Mouse (Mus musculus): Measurements from ENCODE around the gene Kcnk1. TPM values are rescaled to one million over a fixed set of nuclear protein-coding genes. Genes with fewer than 3 reads are reported as not detected.

Kcnk1 gene
- polyA plus RNA-seq, 1 experiment from 2014 or later: 46.6 TPM

GRCm38 (mm10) chr8:125971336-125971735 is 23.6 kb upstream of the Kcnk1 start:
- WGBS: 30% methylated on average over 3 of the region's 3 CpGs
- Histone ChIP-seq H3K36me3 (no peaks in the 10 kb centered on the region), H3K27ac (no peak overlapping the region), H3K4me1 (replicated peaks) (no peaks in the 10 kb centered on the region), H3K4me3 (replicated peaks) (no peak overlapping the region), H3K4me2 (replicated peaks) (no peak overlapping the region), H3K9me3 (no peaks in the 10 kb centered on the region), H3K9ac (no peak overlapping the region), H3K27me3 (replicated peaks) (no peaks in the 10 kb centered on the region)
- ATAC-seq: no peak

DNA sequence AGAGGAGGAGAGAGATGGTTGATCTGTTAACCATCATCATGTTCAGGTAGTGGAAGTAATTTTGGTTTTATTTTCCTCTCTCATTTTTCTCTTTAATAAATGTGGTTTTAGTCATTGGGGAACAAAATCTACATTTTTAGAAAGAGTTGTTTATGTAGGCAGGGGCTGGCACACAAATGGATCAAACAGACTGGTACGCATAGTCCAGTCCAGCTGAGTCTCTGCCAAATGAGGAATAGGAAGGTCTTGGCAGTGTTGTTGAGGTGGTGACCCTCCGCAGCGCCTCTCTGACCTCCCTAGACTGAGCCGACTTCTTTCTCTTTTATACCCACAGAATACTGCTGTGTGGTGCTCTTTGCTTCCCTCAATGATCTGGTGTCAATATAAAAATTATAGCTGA is 19.0 kb upstream of the Kcnk1 start:
- H3K4me2 ChIP-seq (replicated peaks): no peak overlapping the region
- WGBS: 84% methylated on average over 4 of the region's 4 CpGs
- H3K4me1 ChIP-seq (replicated peaks): no peaks in the 10 kb centered on the region
- H3K27ac ChIP-seq: no peak overlapping the region
- H3K27me3 ChIP-seq (replicated peaks): no peaks in the 10 kb centered on the region
- ATAC-seq: no peak
- no peaks in the 10 kb centered on the region for H3K9me3 ChIP-seq
- H3K9ac ChIP-seq: no peak overlapping the region
- no peaks in the 10 kb centered on the region for H3K36me3 ChIP-seq
- H3K4me3 ChIP-seq (replicated peaks): no peak overlapping the region

DNA sequence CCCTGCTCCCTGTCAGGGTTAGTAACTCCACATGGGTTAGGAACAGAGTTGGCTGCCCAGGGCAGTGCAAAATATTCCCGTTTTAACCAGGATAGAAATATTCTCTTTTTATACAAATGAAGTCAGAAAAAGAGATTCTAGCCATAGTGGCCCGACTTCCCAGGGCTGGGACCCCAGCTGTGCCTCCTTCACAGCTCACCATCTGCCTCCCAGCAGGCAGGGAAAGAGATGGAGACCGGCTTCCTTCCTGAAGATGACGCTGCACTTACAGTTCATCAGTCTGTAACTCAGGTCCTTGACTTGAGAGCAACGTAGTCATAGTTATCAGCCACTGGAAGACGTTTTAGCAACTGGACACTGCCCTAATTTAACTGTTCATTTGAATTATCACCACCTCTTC is 14.1 kb upstream of the Kcnk1 start:
- Histone ChIP-seq H3K4me2 (replicated peaks) (no peak overlapping the region), H3K9me3 (no peaks in the 10 kb centered on the region), H3K27me3 (replicated peaks) (no peaks in the 10 kb centered on the region), H3K4me3 (replicated peaks) (no peak overlapping the region), H3K9ac (no peak overlapping the region), H3K36me3 (no peaks in the 10 kb centered on the region), H3K4me1 (replicated peaks) (no peaks in the 10 kb centered on the region), H3K27ac (no peak overlapping the region)
- WGBS: 33% methylated on average over 6 of the region's 6 CpGs
- no peak for ATAC-seq

DNA sequence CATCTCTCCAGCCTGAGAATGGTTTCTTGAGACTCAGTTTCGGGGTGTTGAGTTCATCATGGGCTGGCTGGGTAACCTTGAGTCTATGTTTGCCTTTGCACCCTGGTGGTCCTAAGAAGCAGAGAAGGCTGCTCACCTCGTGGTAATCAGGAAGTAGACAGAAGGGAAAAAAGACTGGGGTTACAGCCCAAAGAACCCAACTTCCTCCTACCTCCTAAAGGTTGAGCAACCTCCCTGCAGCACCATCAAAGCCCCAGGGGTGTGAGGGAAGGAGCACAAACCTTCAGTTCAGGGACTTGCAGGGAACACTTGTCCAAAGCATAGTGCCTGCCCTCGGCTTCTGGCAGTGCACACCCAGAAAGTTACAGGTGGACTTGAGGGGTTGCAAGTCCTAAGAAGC is 11.5 kb upstream of the Kcnk1 start:
- no peak overlapping the region for H3K27ac ChIP-seq
- no peaks in the 10 kb centered on the region for H3K27me3 ChIP-seq (replicated peaks)
- H3K4me2 ChIP-seq (replicated peaks): no peak overlapping the region
- no peaks in the 10 kb centered on the region for H3K4me1 ChIP-seq (replicated peaks)
- no peak overlapping the region for H3K4me3 ChIP-seq (replicated peaks)
- 64% methylated on average over 3 of the region's 3 CpGs for WGBS
- no peaks in the 10 kb centered on the region for H3K9me3 ChIP-seq
- no peak overlapping the region for H3K9ac ChIP-seq
- ATAC-seq: no peak
- H3K36me3 ChIP-seq: no peaks in the 10 kb centered on the region

DNA sequence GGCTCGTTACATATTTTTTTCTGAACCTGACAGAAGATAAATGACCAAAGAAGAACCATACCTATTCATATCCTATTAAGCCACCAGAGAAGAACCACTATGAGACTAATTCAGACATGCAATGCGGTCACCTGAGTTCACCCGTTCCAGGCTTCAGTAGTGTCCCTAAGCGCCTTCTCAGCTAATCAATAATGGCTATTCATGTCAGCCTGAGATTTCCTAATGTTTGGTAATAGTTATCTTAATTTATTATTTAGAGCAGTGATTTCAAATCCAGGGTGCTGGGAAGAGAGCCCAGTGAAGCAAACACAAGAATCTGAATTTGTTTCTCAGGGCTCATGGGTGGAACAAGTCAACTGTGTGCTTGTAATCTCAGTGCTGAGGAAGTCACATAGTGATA is 10.8 kb upstream of the Kcnk1 start:
- Histone ChIP-seq H3K4me3 (replicated peaks) (no peak overlapping the region), H3K36me3 (no peaks in the 10 kb centered on the region), H3K4me2 (replicated peaks) (no peak overlapping the region), H3K27me3 (replicated peaks) (no peaks in the 10 kb centered on the region), H3K27ac (no peak overlapping the region), H3K4me1 (replicated peaks) (no peaks in the 10 kb centered on the region), H3K9ac (no peak overlapping the region), H3K9me3 (no peaks in the 10 kb centered on the region)
- no peak for ATAC-seq
- WGBS: 82% methylated on average over 4 of the region's 4 CpGs

- ATAC-seq: no peak
- WGBS: 94% methylated on average over 2 of the region's 2 CpGs
Measured at GRCm38 (mm10) chr8:125985364-125985763, 9.6 kb upstream of the Kcnk1 start.

GRCm38 (mm10) chr8:125986999-125987589 is 7.9 kb upstream of the Kcnk1 start:
- no peaks in the 10 kb centered on the region for H3K4me1 ChIP-seq (replicated peaks)

More at GRCm38 (mm10) chr8:125985364-125985763, 9.6 kb upstream of the Kcnk1 start:
- H3K9ac ChIP-seq: no peak overlapping the region
- H3K4me1 ChIP-seq (replicated peaks): no peaks in the 10 kb centered on the region
- no peak overlapping the region for H3K27ac ChIP-seq
- H3K4me3 ChIP-seq (replicated peaks): no peak overlapping the region
- H3K9me3 ChIP-seq: no peaks in the 10 kb centered on the region
- no peaks in the 10 kb centered on the region for H3K27me3 ChIP-seq (replicated peaks)
- no peaks in the 10 kb centered on the region for H3K36me3 ChIP-seq
- H3K4me2 ChIP-seq (replicated peaks): no peak overlapping the region

DNA sequence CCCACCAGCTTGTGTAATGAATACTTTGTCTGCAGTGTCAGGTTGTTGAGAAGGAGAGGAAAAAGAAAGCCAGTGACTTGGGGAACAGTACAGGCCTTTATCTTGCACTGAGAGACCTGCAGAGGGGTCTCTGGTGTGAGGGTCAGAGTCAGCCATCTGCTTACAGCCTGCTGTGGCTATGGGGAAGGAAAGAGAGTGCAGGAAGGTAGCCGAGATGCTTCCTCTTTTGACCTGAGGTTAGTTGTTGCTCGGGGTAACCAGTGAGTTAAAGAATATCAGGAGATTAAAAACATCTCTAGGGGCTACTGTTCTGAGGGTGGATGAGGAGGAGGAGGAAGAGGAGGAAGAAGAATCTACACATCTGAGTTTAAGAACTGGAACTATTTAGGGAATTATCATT is 7.0 kb upstream of the Kcnk1 start:
- no peaks in the 10 kb centered on the region for H3K36me3 ChIP-seq
- 53% methylated on average over 2 of the region's 2 CpGs for WGBS
- H3K4me3 ChIP-seq (replicated peaks): no peak overlapping the region
- no peak for ATAC-seq
- no peak overlapping the region for H3K9ac ChIP-seq
- H3K27me3 ChIP-seq (replicated peaks): no peaks in the 10 kb centered on the region; the same call in 1 of the 2 replicates
- no peak overlapping the region for H3K4me2 ChIP-seq (replicated peaks)
- no peak overlapping the region for H3K27ac ChIP-seq
- no peaks in the 10 kb centered on the region for H3K9me3 ChIP-seq
- no peaks in the 10 kb centered on the region for H3K4me1 ChIP-seq (replicated peaks)

More at GRCm38 (mm10) chr8:125986999-125987589, 7.9 kb upstream of the Kcnk1 start:
- Histone ChIP-seq H3K36me3 (no peaks in the 10 kb centered on the region), H3K9me3 (no peaks in the 10 kb centered on the region), H3K27ac (no peak overlapping the region), H3K9ac (no peak overlapping the region), H3K27me3 (replicated peaks) (no peaks in the 10 kb centered on the region), H3K4me2 (replicated peaks) (no peak overlapping the region), H3K4me3 (replicated peaks) (no peak overlapping the region)
- no peak for ATAC-seq
- WGBS: 62% methylated on average over 6 of the region's 6 CpGs

- Histone ChIP-seq H3K27me3 (replicated peaks) (peaks cover 5% of the 10 kb centered on the region; the same call in 1 of the 2 replicates), H3K9me3 (no peaks in the 10 kb centered on the region), H3K9ac (no peak overlapping the region), H3K4me2 (replicated peaks) (no peak overlapping the region), H3K36me3 (no peaks in the 10 kb centered on the region), H3K4me1 (replicated peaks) (peaks cover 7% of the 10 kb centered on the region; the same call in 1 of the 2 replicates), H3K27ac (no peak overlapping the region), H3K4me3 (replicated peaks) (no peak overlapping the region)
- no peak for ATAC-seq
- WGBS: 49% methylated on average over 9 of the region's 9 CpGs
Measured at GRCm38 (mm10) chr8:125993636-125994035, 1.3 kb upstream of the Kcnk1 start.

DNA sequence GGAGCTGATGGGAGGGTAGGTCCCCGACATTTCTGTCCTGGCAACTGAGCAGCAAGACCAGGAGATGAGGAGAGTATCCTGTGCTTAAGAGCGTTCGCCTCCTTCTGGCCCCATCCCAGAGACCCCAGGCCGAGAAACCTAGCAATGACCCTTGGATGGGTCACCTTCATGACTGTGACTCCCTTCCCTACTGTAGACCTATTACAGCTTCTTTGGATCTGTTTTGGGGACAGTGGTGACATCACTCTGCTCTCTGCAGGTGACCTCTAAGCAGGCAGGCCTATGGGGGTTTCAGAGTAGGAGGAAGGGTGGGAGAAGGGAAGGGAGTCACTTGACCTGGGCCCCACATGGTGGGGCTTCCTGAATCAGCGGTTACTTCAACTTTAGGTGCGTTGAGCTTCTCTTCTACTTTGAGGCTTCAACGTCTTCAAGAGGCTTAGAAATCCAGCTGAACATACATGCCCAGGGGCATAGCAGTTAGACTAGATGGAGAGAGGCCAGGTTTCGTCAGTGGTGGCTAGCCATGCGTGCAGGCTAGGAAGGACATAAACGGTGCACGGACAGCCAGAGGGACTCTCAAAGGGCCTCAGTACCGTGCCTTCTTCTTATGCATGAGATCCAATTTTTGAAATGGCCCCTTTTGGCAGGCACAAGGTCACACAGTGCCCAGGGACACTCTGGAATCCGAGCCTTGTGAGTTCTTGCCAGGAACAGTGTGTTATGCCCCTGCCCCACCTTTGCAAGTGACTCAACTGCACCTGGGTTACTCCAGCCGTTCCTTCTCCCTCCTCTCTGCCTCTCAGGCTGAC is 1.3 kb downstream of the Kcnk1 start:
- H3K27ac ChIP-seq: peak overlapping the region; percentile 52
- H3K4me3 ChIP-seq (replicated peaks): peak overlapping the region; percentile 61
- H3K27me3 ChIP-seq (replicated peaks): peaks cover 5% of the 10 kb centered on the region; the same call in 1 of the 2 replicates
- ATAC-seq: peak; percentile 42; the same call in 1 of the 2 replicates
- WGBS: 23% methylated on average over 14 of the region's 14 CpGs
- no peaks in the 10 kb centered on the region for H3K9me3 ChIP-seq
- H3K4me1 ChIP-seq (replicated peaks): peaks cover 11% of the 10 kb centered on the region
- H3K9ac ChIP-seq: peak overlapping the region; percentile 69
- no peaks in the 10 kb centered on the region for H3K36me3 ChIP-seq
- peak overlapping the region; percentile 88 for H3K4me2 ChIP-seq (replicated peaks)

- 18% methylated on average over 6 of the region's 6 CpGs for WGBS
- Histone ChIP-seq H3K36me3 (no peaks in the 10 kb centered on the region), H3K9ac (0 out of 2 replicates have a peak overlapping the region, but pooled peaks have one; percentile 5), H3K27ac (0 out of 2 replicates have a peak overlapping the region, but pooled peaks have one; percentile 34), H3K4me1 (replicated peaks) (peaks cover 11% of the 10 kb centered on the region), H3K27me3 (replicated peaks) (peaks cover 5% of the 10 kb centered on the region; the same call in 1 of the 2 replicates), H3K4me3 (replicated peaks) (peak overlapping the region; percentile 61), H3K4me2 (replicated peaks) (peak overlapping the region; percentile 88), H3K9me3 (no peaks in the 10 kb centered on the region)
- ATAC-seq: peak; percentile 41; the same call in 1 of the 2 replicates
Measured at GRCm38 (mm10) chr8:125996980-125997379, 2.0 kb downstream of the Kcnk1 start.

GRCm38 (mm10) chr8:125997550-125997949 is 2.6 kb downstream of the Kcnk1 start:
- Histone ChIP-seq H3K4me3 (replicated peaks) (no peak overlapping the region), H3K27ac (no peak overlapping the region), H3K4me2 (replicated peaks) (peak overlapping the region; percentile 88), H3K9me3 (no peaks in the 10 kb centered on the region), H3K9ac (0 out of 2 replicates have a peak overlapping the region, but pooled peaks have one; percentile 5), H3K4me1 (replicated peaks) (peaks cover 11% of the 10 kb centered on the region), H3K27me3 (replicated peaks) (peaks cover 5% of the 10 kb centered on the region; the same call in 1 of the 2 replicates), H3K36me3 (no peaks in the 10 kb centered on the region)
- no peak for ATAC-seq
- WGBS: 58% methylated on average over 5 of the region's 5 CpGs
